Mouse (Mus musculus) urinary bladder, adult 2 months (tissue): ENCODE results near the gene Trove2. TPM values are rescaled to one million over a fixed set of nuclear protein-coding genes. Genes with fewer than 3 reads are reported as not detected.

Experiments
- DNase-seq: peaks from one replicate; pipeline ENCODE4 v3.0.0; 2022; ENCODE audit warnings: low spot score
- polyA plus RNA-seq: library from polyadenylated mRNA; depleted of rRNA; stranded (reverse); fragments of >200 nt; gene quantifications from 2 replicates; pipeline ENCODE4 v1.2.3, GENCODE M21; 2012; rRNA removed

Gene Trove2
- 7.7 and 10.3 TPM in 2 replicates for polyA plus RNA-seq

GRCm38 (mm10) chr1:143776446-143777411 lies at the start of gene Trove2, which contains the start of gene Uchl5:
Gene Trove2 (minus strand): TSS chr1:143777068.
Gene Uchl5 (plus strand): TSS chr1:143777272.
- DNase-seq, result peak; percentile 99

GRCm38 (mm10) chr1:143822677-143823076 lies 45.8 kb upstream of the Trove2 start:
- DNase-seq, result no peak

- no peak for DNase-seq
These were observed 43.4 kb upstream of the Trove2 start for GRCm38 (mm10) chr1:143820096-143820877.

GRCm38 (mm10) chr1:143813676-143814360 lies 37.0 kb upstream of the Trove2 start:
- peak; percentile 48 for DNase-seq

GRCm38 (mm10) chr1:143809062-143809461 lies 32.2 kb upstream of the Trove2 start:
- no peak for DNase-seq

GRCm38 (mm10) chr1:143803537-143803936 lies 26.7 kb upstream of the Trove2 start:
- no peak for DNase-seq

- no peak for DNase-seq
These were observed 11.8 kb upstream of the Trove2 start for GRCm38 (mm10) chr1:143788584-143789227.

GRCm38 (mm10) chr1:143777558-143778218 lies 820 bp upstream of the Trove2 start:
- DNase-seq, result no peak

GRCm38 (mm10) chr1:143773909-143774308 lies 3.0 kb downstream of the Trove2 start:
- DNase-seq, result no peak

- no peak for DNase-seq
These were observed 3.8 kb downstream of the Trove2 start for GRCm38 (mm10) chr1:143773082-143773481.

GRCm38 (mm10) chr1:143770444-143771109 lies 6.3 kb downstream of the Trove2 start:
- DNase-seq, result no peak

GRCm38 (mm10) chr1:143766238-143766637 lies 10.6 kb downstream of the Trove2 start:
- no peak for DNase-seq

GRCm38 (mm10) chr1:143765801-143766200 lies 11.1 kb downstream of the Trove2 start:
- no peak for DNase-seq

- DNase-seq, result no peak
These were observed 12.4 kb downstream of the Trove2 start for GRCm38 (mm10) chr1:143764443-143764842.

GRCm38 (mm10) chr1:143762159-143762558 lies 14.7 kb downstream of the Trove2 start:
- DNase-seq, result no peak

- no peak for DNase-seq
These were observed 31.0 kb downstream of the Trove2 start for GRCm38 (mm10) chr1:143745871-143746270.

- DNase-seq, result no peak
These were observed 34.7 kb downstream of the Trove2 start for GRCm38 (mm10) chr1:143742186-143742585.

- no peak for DNase-seq
These were observed 35.5 kb downstream of the Trove2 start for GRCm38 (mm10) chr1:143741331-143741730.

- DNase-seq, result no peak
These were observed 36.3 kb downstream of the Trove2 start for GRCm38 (mm10) chr1:143740581-143740980.
